Mouse (Mus musculus) left cerebral cortex, postnatal 36 days (tissue): ENCODE results near the gene Gm28171. TPM values are rescaled to one million over a fixed set of nuclear protein-coding genes. Genes with fewer than 3 reads are reported as not detected.
"Not testable (repeated sequence)": the region's sequence is repeated elsewhere in the genome, so short reads cannot be mapped to it uniquely, and the experiment has no call there.

Source experiments
- DNase-seq, 2 experiments: peaks; one replicate each; pipeline ENCODE4 v3.0.0; 2021 to 2022; ENCODE audit warnings: low spot score in 2 of 2, mixed read lengths in 1 of 2
- intact Hi-C: fragments of 180-260 bp; cut with DNase I; formaldehyde crosslinking; loops from one replicate; pipeline ENCODE4 v1.15.1; 2025
- total RNA-seq, 2 experiments: library from RNA; stranded (reverse); gene quantifications; 2 replicates each; pipeline ENCODE4 v1.2.3; 2021

Gene Gm28171
- not detected for total RNA-seq

DNA sequence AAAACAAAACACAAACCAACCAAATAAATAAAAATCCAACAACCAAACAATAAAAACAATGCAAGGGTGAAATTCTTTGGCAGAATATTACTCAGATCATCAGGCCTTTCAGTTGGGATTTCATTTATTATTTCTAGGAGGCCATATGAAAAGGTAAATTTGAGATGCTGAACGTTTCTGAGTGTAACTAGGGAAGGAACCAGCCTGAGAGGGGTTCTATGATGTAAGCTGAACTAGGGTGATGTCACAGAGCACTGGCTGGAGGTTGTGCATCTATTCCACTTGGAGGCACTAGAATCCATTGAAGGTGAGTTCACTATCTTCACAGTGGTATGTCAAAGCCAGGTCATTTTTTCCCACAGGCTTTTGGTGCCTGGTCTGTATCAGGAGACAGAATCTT lies at the start of gene Gm28171:
Gene Gm28171, plus strand, starts transcription at position 301 of the 400 bp plus-strand sequence.
- intact Hi-C loops, DNase-seq: not testable (repeated sequence)

Other genes starting within 250 kb of the Gm28171 start
- gene Gm21854, start 136.4 kb upstream of the Gm28171 start, total RNA-seq = not detected
- not detected for gene Gm20914, start 67.4 kb upstream of the Gm28171 start, total RNA-seq
- not detected for gene Gm21778, start 149.1 kb downstream of the Gm28171 start, total RNA-seq